Mouse (Mus musculus): ENCODE measurements around the gene Bri3bp.
"Not testable (repeated sequence)": the region's sequence is repeated elsewhere in the genome, so short reads cannot be mapped to it uniquely, and the experiment has no call there.

- not testable (repeated sequence) for TF ChIP-seq CTCF (IDR thresholded peaks at IDR 0.05; ENCODE audit: borderline replicate concordance, extremely low read depth, insufficient read depth, insufficient read length); POLR2A (IDR thresholded peaks at IDR 0.05; ENCODE audit: borderline replicate concordance, extremely low read depth, insufficient read depth, insufficient read length, poor library complexity, severe bottlenecking)
These were observed 9.0 kb upstream of the Bri3bp start for GRCm38 (mm10) chr5:125432324-125432723.

All from brain, embryonic 14.5 days (tissue).